Mouse (Mus musculus): Measurements from ENCODE around the gene Dapp1. TPM values are rescaled to one million over a fixed set of nuclear protein-coding genes. Genes with fewer than 3 reads are reported as not detected.

Gene Dapp1
- total and polyA plus RNA-seq, 2 experiments from 2014 or later, result 1.3 to 2.3 TPM

GRCm38 (mm10) chr3:137891089-137891488, 90.3 kb downstream of the Dapp1 start:
- Histone ChIP-seq H3K27ac (ENCODE audit: low read depth, low read length) (no peak overlapping the region), H3K9me3 (ENCODE audit: low read length) (no peaks in the 10 kb centered on the region), H3K4me1 (ENCODE audit: insufficient read depth, low read length) (no peaks in the 10 kb centered on the region), H3K9ac (replicated peaks; ENCODE audit: low read length, poor library complexity, severe bottlenecking) (no peak overlapping the region), H3K4me2 (ENCODE audit: low read depth, low read length, poor library complexity, severe bottlenecking) (no peak overlapping the region), H3K27me3 (ENCODE audit: insufficient read depth, low read length) (no peaks in the 10 kb centered on the region), H3K4me3 (ENCODE audit: low read depth, low read length) (no peak overlapping the region), H3K36me3 (ENCODE audit: insufficient read depth, low read length) (peaks cover 16% of the 10 kb centered on the region)
- DNase-seq (ENCODE audit: low spot score), result no peak
- WGBS, result 68% methylated on average over 3 of the region's 3 CpGs
- no peak for ATAC-seq (ENCODE audit: low FRiP score)
- no peak for TF ChIP-seq CTCF (IDR thresholded peaks at IDR 0.05)

GRCm38 (mm10) chr3:137887961-137888360, 93.4 kb downstream of the Dapp1 start:
- no peak for DNase-seq (ENCODE audit: low spot score)
- no peak overlapping the region for H3K9ac ChIP-seq (replicated peaks; ENCODE audit: low read length, poor library complexity, severe bottlenecking)
- H3K4me3 ChIP-seq (ENCODE audit: low read depth, low read length), result no peak overlapping the region
- no peak for TF ChIP-seq CTCF (IDR thresholded peaks at IDR 0.05)
- H3K36me3 ChIP-seq (ENCODE audit: insufficient read depth, low read length), result peaks cover 12% of the 10 kb centered on the region
- no peaks in the 10 kb centered on the region for H3K4me1 ChIP-seq (ENCODE audit: insufficient read depth, low read length)
- no peak overlapping the region for H3K4me2 ChIP-seq (ENCODE audit: low read depth, low read length, poor library complexity, severe bottlenecking)
- no peaks in the 10 kb centered on the region for H3K9me3 ChIP-seq (ENCODE audit: low read length)
- 61% methylated on average over 7 of the region's 7 CpGs for whole genome bisulfite sequencing
- no peaks in the 10 kb centered on the region for H3K27me3 ChIP-seq (ENCODE audit: insufficient read depth, low read length)
- H3K27ac ChIP-seq (ENCODE audit: low read depth, low read length), result no peak overlapping the region
- ATAC-seq (ENCODE audit: low FRiP score), result no peak

DNA sequence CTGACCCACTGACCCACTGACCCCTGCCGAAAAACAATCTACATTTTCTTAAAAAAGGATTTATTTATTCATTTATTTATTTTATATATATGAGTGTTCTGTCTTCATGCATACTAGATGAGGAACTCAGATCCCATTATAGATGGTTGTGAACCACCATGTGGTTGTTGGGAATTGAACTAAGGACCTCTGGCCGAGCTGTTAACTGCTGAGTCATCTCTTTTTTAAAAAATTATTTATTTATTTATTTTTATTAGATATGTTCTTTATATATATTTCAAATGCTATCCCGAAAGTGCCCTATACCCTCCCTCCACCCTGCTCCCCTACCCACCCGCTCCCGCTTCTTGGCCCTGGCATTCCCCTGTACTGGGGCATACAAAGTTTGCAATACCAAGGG, 100.3 kb downstream of the Dapp1 start:
- Histone ChIP-seq H3K9ac (replicated peaks; ENCODE audit: low read length, poor library complexity, severe bottlenecking) (no peak overlapping the region), H3K4me1 (ENCODE audit: insufficient read depth, low read length) (no peaks in the 10 kb centered on the region), H3K27ac (ENCODE audit: low read depth, low read length) (no peak overlapping the region), H3K27me3 (ENCODE audit: insufficient read depth, low read length) (no peaks in the 10 kb centered on the region), H3K4me3 (ENCODE audit: low read depth, low read length) (no peak overlapping the region), H3K9me3 (ENCODE audit: low read length) (no peaks in the 10 kb centered on the region), H3K4me2 (ENCODE audit: low read depth, low read length, poor library complexity, severe bottlenecking) (no peak overlapping the region), H3K36me3 (ENCODE audit: insufficient read depth, low read length) (no peaks in the 10 kb centered on the region)
- no peak for TF ChIP-seq CTCF (IDR thresholded peaks at IDR 0.05)
- no peak for ATAC-seq (ENCODE audit: low FRiP score)
- no peak for DNase-seq (ENCODE audit: low spot score)
- 91% methylated on average over 5 of the region's 5 CpGs for WGBS

Other genes with a start within 250 kb of the Dapp1 start
- 327 and 404 TPM in 2 replicates for gene H2afz, start 117.1 kb downstream of the Dapp1 start, total RNA-seq (2014; rRNA removed)
- gene H2afz, start 117.1 kb downstream of the Dapp1 start, polyA plus RNA-seq (2015; fragmentation: Nextera tagmentation; extraction: Ambion mirVana), result 573 and 609 TPM in 2 replicates
- 23.1 and 24.3 TPM in 2 replicates for gene Dnajb14, start 113.9 kb downstream of the Dapp1 start, total RNA-seq (2014; rRNA removed)
- 16.9 and 17.2 TPM in 2 replicates for gene Dnajb14, start 113.9 kb downstream of the Dapp1 start, polyA plus RNA-seq (2015; fragmentation: Nextera tagmentation; extraction: Ambion mirVana)
- gene Lamtor3, start 63.0 kb downstream of the Dapp1 start, total RNA-seq (2014; rRNA removed), result 87.1 and 97.7 TPM in 2 replicates
- gene Lamtor3, start 63.0 kb downstream of the Dapp1 start, polyA plus RNA-seq (2015; fragmentation: Nextera tagmentation; extraction: Ambion mirVana), result 113 and 122 TPM in 2 replicates
- gene 1110002E22Rik, start 83.5 kb upstream of the Dapp1 start, total RNA-seq (2014; rRNA removed), result 0.11 and 0.24 TPM in 2 replicates
- 0.04 and 0.05 TPM in 2 replicates for gene 1110002E22Rik, start 83.5 kb upstream of the Dapp1 start, polyA plus RNA-seq (2015; fragmentation: Nextera tagmentation; extraction: Ambion mirVana)
- not detected in 2 replicates for gene Gm5105, start 85.8 kb upstream of the Dapp1 start, total RNA-seq (2014; rRNA removed)
- gene Gm5105, start 85.8 kb upstream of the Dapp1 start, polyA plus RNA-seq (2015; fragmentation: Nextera tagmentation; extraction: Ambion mirVana), result 0.11 and 0.12 TPM in 2 replicates
- 2.5 and 5.3 TPM in 2 replicates for gene Trmt10a, start 161.9 kb upstream of the Dapp1 start, total RNA-seq (2014; rRNA removed)
- 8.4 and 9.5 TPM in 2 replicates for gene Trmt10a, start 161.9 kb upstream of the Dapp1 start, polyA plus RNA-seq (2015; fragmentation: Nextera tagmentation; extraction: Ambion mirVana)
- gene Mttp, start 163.4 kb upstream of the Dapp1 start, total RNA-seq (2014; rRNA removed), result 4.9 and 8.1 TPM in 2 replicates
- gene Mttp, start 163.4 kb upstream of the Dapp1 start, polyA plus RNA-seq (2015; fragmentation: Nextera tagmentation; extraction: Ambion mirVana), result 6.1 and 6.7 TPM in 2 replicates
- not detected in 2 replicates for gene 4930579F01Rik, start 212.3 kb upstream of the Dapp1 start, total RNA-seq (2014; rRNA removed)
- gene 4930579F01Rik, start 212.3 kb upstream of the Dapp1 start, polyA plus RNA-seq (2015; fragmentation: Nextera tagmentation; extraction: Ambion mirVana), result not detected in 2 replicates
- gene Adh7, start 236.2 kb upstream of the Dapp1 start, total RNA-seq (2014; rRNA removed), result 0.99 and 3.2 TPM in 2 replicates
- 1.5 and 2.0 TPM in 2 replicates for gene Adh7, start 236.2 kb upstream of the Dapp1 start, polyA plus RNA-seq (2015; fragmentation: Nextera tagmentation; extraction: Ambion mirVana)